Mouse (Mus musculus): ENCODE results near the gene Dcun1d2.

The Dcun1d2 gene

GRCm38 (mm10) chr8:13253413-13253812 is 34.5 kb downstream of the Dcun1d2 start:
- DNase-seq (ENCODE audit: low spot score), result no peak

GRCm38 (mm10) chr8:13252837-13253236 is 35.1 kb downstream of the Dcun1d2 start:
- DNase-seq (ENCODE audit: low spot score), result no peak

DNA sequence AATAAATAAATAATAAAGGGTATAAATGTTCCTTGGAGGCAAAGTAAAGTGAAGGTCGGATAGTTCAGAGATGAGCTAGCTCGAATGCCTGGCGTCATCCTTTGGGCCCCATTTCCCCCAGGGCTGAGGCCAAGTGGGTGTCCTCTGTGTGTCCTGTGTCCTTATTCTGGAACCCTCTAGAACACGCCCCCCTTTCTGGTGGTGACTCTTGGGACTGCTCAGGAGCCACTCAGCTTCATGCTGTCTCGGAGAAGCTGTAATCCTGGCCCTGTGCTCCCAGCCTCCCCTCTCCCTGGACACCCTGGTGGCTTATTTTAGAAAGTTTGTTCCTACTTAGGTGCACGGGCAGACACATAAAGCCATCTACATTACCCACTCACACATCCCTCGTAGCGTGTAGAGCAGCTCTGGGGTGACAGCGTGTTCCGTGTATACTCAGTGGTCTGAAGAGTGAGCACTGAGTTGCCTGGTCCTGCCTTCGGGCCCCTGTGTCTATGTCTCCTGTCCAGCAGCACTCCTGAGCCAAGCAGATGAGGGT is 43.5 kb downstream of the Dcun1d2 start:
- no peak for DNase-seq (ENCODE audit: low spot score)

GRCm38 (mm10) chr8:13242985-13243870 is 44.7 kb downstream of the Dcun1d2 start:
- DNase-seq (ENCODE audit: low spot score), result no peak

GRCm38 (mm10) chr8:13240691-13241090 is 47.2 kb downstream of the Dcun1d2 start:
- DNase-seq (ENCODE audit: low spot score), result no peak

DNA sequence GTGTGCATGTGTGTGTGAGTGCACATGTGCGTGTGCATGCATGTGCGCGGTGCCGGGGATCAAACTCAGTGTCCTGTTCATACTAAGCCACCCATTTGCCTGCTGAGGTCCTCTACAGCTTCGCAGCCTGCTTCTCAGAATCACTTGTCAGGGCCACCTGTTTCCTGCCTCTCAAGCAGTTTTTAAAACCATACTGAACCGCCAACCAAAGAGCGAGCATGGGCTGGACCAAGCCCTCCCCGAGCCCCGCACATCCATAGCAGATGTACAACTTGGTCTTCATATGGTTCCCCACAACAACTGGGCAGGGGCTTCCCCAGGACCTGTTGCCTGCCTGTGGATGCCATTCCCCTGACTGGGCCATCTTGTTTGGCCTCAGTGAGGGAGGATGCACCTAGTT is 47.9 kb downstream of the Dcun1d2 start:
- no peak for DNase-seq (ENCODE audit: low spot score)

- no peak for DNase-seq (ENCODE audit: low spot score)
Observed at GRCm38 (mm10) chr8:13234803-13235202, 53.1 kb downstream of the Dcun1d2 start.

- DNase-seq (ENCODE audit: low spot score), result no peak
Observed at GRCm38 (mm10) chr8:13230471-13230870, 57.5 kb downstream of the Dcun1d2 start.

GRCm38 (mm10) chr8:13229802-13230201 is 58.1 kb downstream of the Dcun1d2 start:
- no peak for DNase-seq (ENCODE audit: low spot score)

DNA sequence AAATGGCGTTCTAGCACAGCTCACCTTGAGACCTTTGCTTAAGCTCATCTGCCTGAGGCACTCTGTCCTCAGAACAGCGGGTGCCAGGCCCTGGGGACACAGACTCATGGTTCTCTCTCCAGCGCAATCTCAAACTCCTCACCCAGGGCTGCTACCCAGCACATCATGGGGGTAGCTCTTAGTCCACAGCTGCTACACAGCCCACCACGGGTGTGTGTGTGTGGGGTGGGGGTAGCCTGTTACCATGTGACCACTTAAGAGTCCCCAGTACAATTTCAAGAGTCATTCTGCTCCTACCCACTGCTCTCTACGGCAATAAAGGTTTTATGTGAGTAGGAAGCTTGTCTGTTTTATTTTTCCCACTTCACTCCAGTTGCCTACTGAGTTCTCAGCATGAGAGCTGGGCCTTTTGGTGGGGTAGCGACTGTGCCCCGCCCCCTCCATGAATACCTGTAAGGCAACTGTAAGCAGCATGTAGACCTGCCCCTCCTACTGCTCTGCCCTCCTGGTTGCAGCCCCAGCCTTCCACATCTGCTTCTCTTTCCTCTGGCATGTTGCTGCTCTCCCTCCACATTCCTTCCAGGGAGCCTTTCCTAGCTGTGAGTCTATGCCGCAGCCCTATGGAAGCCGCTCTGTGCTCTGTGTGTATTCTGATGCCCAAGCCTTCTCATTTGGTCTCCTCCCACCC is 58.9 kb downstream of the Dcun1d2 start:
- DNase-seq (ENCODE audit: low spot score), result no peak

DNA sequence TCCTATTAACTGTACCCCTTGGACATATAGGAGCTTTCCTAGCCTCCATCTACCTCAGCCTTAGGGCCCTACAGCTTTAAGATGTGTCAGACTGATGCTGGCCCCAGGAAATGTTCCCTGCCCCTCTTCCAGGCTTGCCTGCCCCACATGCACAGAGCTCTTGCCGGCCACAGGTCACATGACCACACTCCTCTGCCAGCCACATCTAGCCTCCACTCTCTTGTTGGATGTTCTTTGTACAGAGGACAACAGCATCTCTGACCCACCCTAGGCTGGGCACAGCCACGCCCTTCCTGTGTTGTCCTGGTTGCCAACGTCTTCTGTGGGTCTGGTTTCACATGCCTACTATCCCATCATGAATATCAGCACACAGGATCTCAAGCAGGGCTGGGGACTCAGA is 60.7 kb downstream of the Dcun1d2 start:
- peak; percentile 60 for DNase-seq (ENCODE audit: low spot score)

GRCm38 (mm10) chr8:13226288-13226687 is 61.6 kb downstream of the Dcun1d2 start:
- DNase-seq (ENCODE audit: low spot score), result no peak

DNA sequence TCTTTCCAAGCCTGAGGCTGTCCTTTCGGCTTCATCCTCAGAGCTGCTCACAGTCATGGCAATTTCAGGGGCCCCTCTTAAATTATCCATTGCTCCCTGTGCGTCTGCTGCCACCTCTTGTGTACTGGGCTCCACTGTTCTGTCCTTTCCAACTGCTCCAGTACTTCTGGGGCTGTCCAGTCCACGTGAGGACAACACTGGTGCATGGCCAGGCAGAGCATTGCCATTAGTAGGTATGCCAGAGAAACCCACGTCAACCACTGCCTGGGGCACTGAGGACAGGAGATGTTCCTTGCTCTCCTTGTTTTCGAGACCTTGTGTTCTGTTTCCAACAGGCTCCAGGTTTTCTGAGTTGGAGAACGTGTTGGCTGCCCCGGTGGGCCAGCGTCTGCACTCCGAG is 63.5 kb downstream of the Dcun1d2 start:
- no peak for DNase-seq (ENCODE audit: low spot score)

GRCm38 (mm10) chr8:13218441-13218840 is 69.5 kb downstream of the Dcun1d2 start:
- DNase-seq (ENCODE audit: low spot score), result no peak

GRCm38 (mm10) chr8:13217986-13218385 is 69.9 kb downstream of the Dcun1d2 start:
- DNase-seq (ENCODE audit: low spot score), result no peak

DNA sequence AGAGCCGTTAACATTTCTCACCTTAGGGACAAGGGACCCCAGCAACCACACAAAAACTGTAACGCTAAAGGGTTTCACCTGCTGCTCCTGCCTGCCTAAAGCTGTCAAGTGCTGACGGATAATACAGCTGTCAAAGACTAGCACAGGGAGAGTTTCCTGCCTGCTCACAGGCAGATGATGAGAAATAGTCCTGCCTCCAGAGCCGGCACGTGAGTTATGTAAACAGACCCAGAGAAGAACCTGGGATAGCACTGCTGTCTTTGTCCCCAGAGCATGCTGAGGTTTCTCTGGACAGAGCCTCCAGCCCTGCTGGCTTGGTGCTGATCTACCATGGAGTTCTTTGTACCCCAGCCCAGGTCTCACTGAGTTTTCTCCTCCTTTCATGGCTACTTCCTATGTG is 70.8 kb downstream of the Dcun1d2 start:
- no peak for DNase-seq (ENCODE audit: low spot score)

DNA sequence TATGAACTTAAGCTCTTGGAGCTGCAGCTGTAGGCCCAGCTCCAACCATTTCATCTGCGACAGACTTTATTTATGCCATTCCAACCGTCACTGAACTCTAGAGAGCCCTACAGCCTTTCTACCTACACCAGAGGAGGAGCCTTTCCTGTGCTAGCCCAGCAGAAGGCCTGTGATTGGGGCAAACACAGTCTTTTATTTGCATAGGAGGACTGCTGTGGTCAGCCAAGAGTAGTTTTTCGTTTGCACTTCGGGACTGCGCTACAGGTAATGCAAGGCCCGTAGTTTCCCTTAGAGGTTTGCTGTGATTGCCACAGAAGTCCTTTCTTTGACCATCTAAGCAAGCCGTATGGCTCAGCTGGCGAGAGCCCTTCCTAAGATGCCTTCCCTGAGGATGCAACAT is 71.5 kb downstream of the Dcun1d2 start:
- DNase-seq (ENCODE audit: low spot score), result no peak

GRCm38 (mm10) chr8:13213479-13214268 is 74.3 kb downstream of the Dcun1d2 start:
- DNase-seq (ENCODE audit: low spot score), result peak; percentile 92

DNA sequence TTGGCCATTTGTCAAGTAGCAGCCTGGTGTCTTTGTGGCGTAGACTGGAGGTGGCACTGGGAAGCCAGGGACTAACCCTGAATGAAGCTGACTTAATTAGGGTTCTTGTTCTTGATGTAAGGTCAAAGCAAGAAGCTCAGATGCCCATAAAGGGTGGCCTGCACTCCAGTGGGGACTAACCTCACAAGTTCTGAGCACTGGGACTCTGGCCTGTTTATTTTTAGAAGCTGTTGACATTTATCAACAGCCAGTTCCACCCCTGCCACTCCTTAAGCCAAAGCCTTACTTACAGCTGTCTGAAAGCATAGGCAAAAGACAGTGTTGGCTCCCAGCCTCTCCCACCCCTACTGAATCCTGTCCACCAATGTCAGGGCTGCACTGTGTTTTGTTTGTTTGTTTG is 78.2 kb downstream of the Dcun1d2 start:
- peak; percentile 37 for DNase-seq (ENCODE audit: low spot score)

DNA sequence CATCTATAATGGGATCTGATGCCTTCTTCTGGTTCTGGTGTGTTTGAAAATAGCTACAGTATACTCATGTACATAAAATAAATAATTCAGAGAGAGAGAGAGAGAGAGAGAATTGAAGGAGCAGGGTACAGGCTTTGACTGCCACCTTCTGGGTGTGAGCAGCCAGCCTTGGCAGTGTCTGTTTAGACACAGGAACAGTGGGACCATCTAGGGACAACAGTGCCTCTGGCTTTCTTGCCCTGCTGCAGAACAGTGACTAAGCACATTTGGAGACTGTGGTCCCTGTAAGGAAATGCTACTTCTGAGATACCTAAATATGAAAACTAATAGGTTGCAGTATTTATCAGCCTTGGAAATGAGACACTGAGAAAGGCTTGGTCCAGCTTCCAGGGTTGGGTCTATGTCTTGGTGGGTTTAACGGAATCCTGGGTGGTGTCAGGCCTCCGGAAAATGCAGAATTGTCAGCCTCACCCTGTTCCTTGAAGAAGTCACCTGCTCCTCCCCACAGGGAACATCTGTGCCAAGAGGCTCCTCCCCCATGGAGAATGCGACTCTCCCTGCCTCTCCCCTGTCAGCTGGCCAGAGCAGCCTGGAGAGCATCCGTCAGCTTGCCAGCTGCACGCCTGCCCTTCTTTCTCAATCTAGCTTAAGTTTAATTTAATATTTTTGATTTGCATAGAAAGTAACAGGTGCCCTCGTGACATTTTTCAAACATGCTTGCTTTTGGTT is 79.1 kb downstream of the Dcun1d2 start:
- peak; percentile 66 for DNase-seq (ENCODE audit: low spot score)

DNA sequence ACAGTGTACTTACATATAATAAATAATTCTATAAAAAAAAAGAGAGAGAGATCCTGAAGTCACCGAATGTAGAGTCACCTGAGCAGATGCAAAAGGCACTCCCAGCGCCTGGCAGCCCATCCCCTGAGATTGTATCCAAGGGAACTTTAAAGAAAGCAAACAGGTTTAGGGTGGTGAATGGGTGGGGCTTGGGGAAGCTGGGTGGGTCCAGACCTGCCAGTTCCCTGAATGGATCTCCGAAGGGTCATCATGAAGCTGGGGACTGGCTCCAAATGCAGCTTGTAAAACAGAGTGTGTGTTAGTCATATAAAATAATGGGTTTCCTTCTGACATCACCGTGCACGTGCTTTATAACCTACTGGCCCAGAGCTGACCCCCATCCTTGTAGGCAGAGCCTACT is 81.6 kb downstream of the Dcun1d2 start:
- no peak for DNase-seq (ENCODE audit: low spot score)

Data from MN1 (cell line).